Mouse (Mus musculus): ENCODE measurements around the gene Abca6. TPM values are rescaled to one million over a fixed set of nuclear protein-coding genes. Genes with fewer than 3 reads are reported as not detected.

The Abca6 gene
- total and polyA plus RNA-seq, 2 experiments, result 20.9 to 296 TPM

- WGBS, result 16% methylated on average over 2 of the region's 2 CpGs
These were observed 14.1 kb downstream of the Abca6 start for GRCm38 (mm10) chr11:110237466-110237865.

GRCm38 (mm10) chr11:110232975-110233374 lies 18.6 kb downstream of the Abca6 start:
- Histone ChIP-seq H3K9ac (ENCODE audit: low read depth, low read length) (no peak overlapping the region), H3K79me2 (ENCODE audit: control insufficient read depth, insufficient read depth, low read length) (no peaks in the 10 kb centered on the region; the same call in 1 of the 2 replicates), H3K36me3 (ENCODE audit: control insufficient read depth, insufficient read depth, low read length) (peaks cover 25% of the 10 kb centered on the region), H3K4me3 (ENCODE audit: insufficient read depth, low read depth, low read length) (no peak overlapping the region), H3K27ac (replicated peaks; ENCODE audit: insufficient read depth, low read depth, low read length) (no peak overlapping the region), H3K27me3 (ENCODE audit: control insufficient read depth, insufficient read depth, low read length) (no peaks in the 10 kb centered on the region), H3K4me1 (ENCODE audit: control insufficient read depth, insufficient read depth, low read length) (peaks cover 4% of the 10 kb centered on the region; the same call in 1 of the 2 replicates)
- DNase-seq (ENCODE audit: extremely low read depth, low read depth, low spot score), result no peak
- TF ChIP-seq CTCF (IDR thresholded peaks at IDR 0.05; ENCODE audit: low read depth, low read length) (no peak), POLR2A (IDR thresholded peaks at IDR 0.05; ENCODE audit: extremely low read depth, insufficient read depth, low read length) (no peak)

More at GRCm38 (mm10) chr11:110237466-110237865, 14.1 kb downstream of the Abca6 start:
- Histone ChIP-seq H3K9ac (ENCODE audit: low read depth, low read length) (no peak overlapping the region), H3K4me3 (ENCODE audit: insufficient read depth, low read depth, low read length) (no peak overlapping the region), H3K4me1 (ENCODE audit: control insufficient read depth, insufficient read depth, low read length) (peaks cover 7% of the 10 kb centered on the region; the same call in 1 of the 2 replicates), H3K79me2 (ENCODE audit: control insufficient read depth, insufficient read depth, low read length) (no peaks in the 10 kb centered on the region; the same call in 1 of the 2 replicates), H3K27me3 (ENCODE audit: control insufficient read depth, insufficient read depth, low read length) (no peaks in the 10 kb centered on the region), H3K27ac (replicated peaks; ENCODE audit: insufficient read depth, low read depth, low read length) (peak overlapping the region; percentile 60; the same call in 1 of the 2 replicates), H3K36me3 (ENCODE audit: control insufficient read depth, insufficient read depth, low read length) (peaks cover 45% of the 10 kb centered on the region)
- TF ChIP-seq POLR2A (IDR thresholded peaks at IDR 0.05; ENCODE audit: extremely low read depth, insufficient read depth, low read length), result no peak
- TF ChIP-seq CTCF (IDR thresholded peaks at IDR 0.05; ENCODE audit: low read depth, low read length), result no peak
- peak; percentile 89 for DNase-seq (ENCODE audit: extremely low read depth, low read depth, low spot score)

GRCm38 (mm10) chr11:110217118-110217517 lies 34.5 kb downstream of the Abca6 start:
- no peaks in the 10 kb centered on the region for H3K79me2 ChIP-seq (ENCODE audit: control insufficient read depth, insufficient read depth, low read length)
- no peak overlapping the region for H3K27ac ChIP-seq (replicated peaks; ENCODE audit: insufficient read depth, low read depth, low read length)
- no peak overlapping the region for H3K9ac ChIP-seq (ENCODE audit: low read depth, low read length)
- H3K36me3 ChIP-seq (ENCODE audit: control insufficient read depth, insufficient read depth, low read length), result peaks cover 61% of the 10 kb centered on the region
- H3K4me1 ChIP-seq (ENCODE audit: control insufficient read depth, insufficient read depth, low read length), result no peaks in the 10 kb centered on the region
- DNase-seq (ENCODE audit: extremely low read depth, low read depth, low spot score), result peak; percentile 25
- H3K4me3 ChIP-seq (ENCODE audit: insufficient read depth, low read depth, low read length), result no peak overlapping the region
- TF ChIP-seq CTCF (IDR thresholded peaks at IDR 0.05; ENCODE audit: low read depth, low read length) (no peak), POLR2A (IDR thresholded peaks at IDR 0.05; ENCODE audit: extremely low read depth, insufficient read depth, low read length) (no peak)
- no peaks in the 10 kb centered on the region for H3K27me3 ChIP-seq (ENCODE audit: control insufficient read depth, insufficient read depth, low read length)

- no peaks in the 10 kb centered on the region for H3K27me3 ChIP-seq (ENCODE audit: control insufficient read depth, insufficient read depth, low read length)
- H3K27ac ChIP-seq (replicated peaks; ENCODE audit: insufficient read depth, low read depth, low read length), result no peak overlapping the region
- peaks cover 7% of the 10 kb centered on the region; the same call in 1 of the 2 replicates for H3K4me1 ChIP-seq (ENCODE audit: control insufficient read depth, insufficient read depth, low read length)
- WGBS, result 85% methylated on average over 5 of the region's 5 CpGs
- no peaks in the 10 kb centered on the region for H3K79me2 ChIP-seq (ENCODE audit: control insufficient read depth, insufficient read depth, low read length)
- no peak for DNase-seq (ENCODE audit: extremely low read depth, low read depth, low spot score)
- TF ChIP-seq CTCF (IDR thresholded peaks at IDR 0.05; ENCODE audit: low read depth, low read length), result no peak
- no peak overlapping the region for H3K4me3 ChIP-seq (ENCODE audit: insufficient read depth, low read depth, low read length)
- no peak overlapping the region for H3K9ac ChIP-seq (ENCODE audit: low read depth, low read length)
- peaks cover 53% of the 10 kb centered on the region for H3K36me3 ChIP-seq (ENCODE audit: control insufficient read depth, insufficient read depth, low read length)
These were observed 47.6 kb downstream of the Abca6 start for GRCm38 (mm10) chr11:110203930-110204329.

GRCm38 (mm10) chr11:110198882-110199281 lies 52.7 kb downstream of the Abca6 start:
- no peaks in the 10 kb centered on the region for H3K79me2 ChIP-seq (ENCODE audit: control insufficient read depth, insufficient read depth, low read length)
- TF ChIP-seq CTCF (IDR thresholded peaks at IDR 0.05; ENCODE audit: low read depth, low read length) (no peak), POLR2A (IDR thresholded peaks at IDR 0.05; ENCODE audit: extremely low read depth, insufficient read depth, low read length) (no peak)
- WGBS, result 41% methylated on average over 3 of the region's 3 CpGs

GRCm38 (mm10) chr11:110196561-110197306 lies 54.8 kb downstream of the Abca6 start:
- no peak for DNase-seq (ENCODE audit: extremely low read depth, low read depth, low spot score)

More at GRCm38 (mm10) chr11:110198882-110199281, 52.7 kb downstream of the Abca6 start:
- Histone ChIP-seq H3K4me3 (ENCODE audit: insufficient read depth, low read depth, low read length) (no peak overlapping the region), H3K27ac (replicated peaks; ENCODE audit: insufficient read depth, low read depth, low read length) (peak overlapping the region; percentile 41), H3K36me3 (ENCODE audit: control insufficient read depth, insufficient read depth, low read length) (peaks cover 63% of the 10 kb centered on the region), H3K4me1 (ENCODE audit: control insufficient read depth, insufficient read depth, low read length) (peaks cover 10% of the 10 kb centered on the region), H3K9ac (ENCODE audit: low read depth, low read length) (no peak overlapping the region), H3K27me3 (ENCODE audit: control insufficient read depth, insufficient read depth, low read length) (no peaks in the 10 kb centered on the region)
- peak; percentile 91 for DNase-seq (ENCODE audit: extremely low read depth, low read depth, low spot score)

More at GRCm38 (mm10) chr11:110196561-110197306, 54.8 kb downstream of the Abca6 start:
- Histone ChIP-seq H3K27ac (replicated peaks; ENCODE audit: insufficient read depth, low read depth, low read length) (no peak overlapping the region), H3K4me3 (ENCODE audit: insufficient read depth, low read depth, low read length) (no peak overlapping the region), H3K79me2 (ENCODE audit: control insufficient read depth, insufficient read depth, low read length) (no peaks in the 10 kb centered on the region), H3K4me1 (ENCODE audit: control insufficient read depth, insufficient read depth, low read length) (peaks cover 10% of the 10 kb centered on the region), H3K27me3 (ENCODE audit: control insufficient read depth, insufficient read depth, low read length) (no peaks in the 10 kb centered on the region), H3K36me3 (ENCODE audit: control insufficient read depth, insufficient read depth, low read length) (peaks cover 59% of the 10 kb centered on the region), H3K9ac (ENCODE audit: low read depth, low read length) (no peak overlapping the region)
- 88% methylated on average over 8 of the region's 8 CpGs for WGBS
- no peak for TF ChIP-seq CTCF (IDR thresholded peaks at IDR 0.05; ENCODE audit: low read depth, low read length)
- no peak for TF ChIP-seq POLR2A (IDR thresholded peaks at IDR 0.05; ENCODE audit: extremely low read depth, insufficient read depth, low read length)

Measured in liver, adult 2 months (tissue).